Mouse (Mus musculus) spleen, postnatal 4 days (tissue): Measurements from ENCODE around the gene Eef1akmt3.
"Not testable (repeated sequence)": the region's sequence is repeated elsewhere in the genome, so short reads cannot be mapped to it uniquely, and the experiment has no call there.

Source experiments
- DNase-seq, 2 experiments: peaks; one replicate each; pipeline ENCODE4 v3.0.0; 2022; ENCODE audit warnings: low spot score in 2 of 2

The Eef1akmt3 gene

DNA sequence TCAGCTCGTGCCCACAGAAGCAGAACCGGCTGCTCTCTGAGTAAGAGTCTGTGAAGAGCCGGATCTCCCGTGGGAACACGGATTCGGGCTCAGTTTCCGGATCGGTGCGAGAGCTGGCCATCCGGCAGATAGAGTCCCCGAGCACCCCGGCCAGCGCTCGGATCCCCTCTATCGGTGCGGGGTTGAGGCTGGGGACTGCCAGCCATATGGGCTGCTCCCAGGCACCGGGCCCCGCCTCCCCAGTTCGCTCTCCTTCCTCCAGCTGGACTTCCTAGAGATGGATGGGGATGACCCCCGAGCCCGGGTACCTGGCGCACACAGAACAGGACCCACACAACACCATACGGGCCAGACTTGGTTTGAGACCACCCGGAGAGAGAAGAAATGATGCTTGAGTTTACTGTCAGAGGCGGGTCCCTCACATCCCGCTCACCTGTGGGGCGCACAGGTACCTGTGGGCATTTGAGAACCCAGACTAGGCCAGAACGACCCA is at the start of gene Eef1akmt3, which contains the start of gene Mettl1:
TSS of gene Eef1akmt3 (minus strand) at position 240 of the 493 bp plus-strand sequence.
TSS of gene Mettl1 (plus strand) at position 141 of the 493 bp plus-strand sequence.
- no peak for DNase-seq

DNA sequence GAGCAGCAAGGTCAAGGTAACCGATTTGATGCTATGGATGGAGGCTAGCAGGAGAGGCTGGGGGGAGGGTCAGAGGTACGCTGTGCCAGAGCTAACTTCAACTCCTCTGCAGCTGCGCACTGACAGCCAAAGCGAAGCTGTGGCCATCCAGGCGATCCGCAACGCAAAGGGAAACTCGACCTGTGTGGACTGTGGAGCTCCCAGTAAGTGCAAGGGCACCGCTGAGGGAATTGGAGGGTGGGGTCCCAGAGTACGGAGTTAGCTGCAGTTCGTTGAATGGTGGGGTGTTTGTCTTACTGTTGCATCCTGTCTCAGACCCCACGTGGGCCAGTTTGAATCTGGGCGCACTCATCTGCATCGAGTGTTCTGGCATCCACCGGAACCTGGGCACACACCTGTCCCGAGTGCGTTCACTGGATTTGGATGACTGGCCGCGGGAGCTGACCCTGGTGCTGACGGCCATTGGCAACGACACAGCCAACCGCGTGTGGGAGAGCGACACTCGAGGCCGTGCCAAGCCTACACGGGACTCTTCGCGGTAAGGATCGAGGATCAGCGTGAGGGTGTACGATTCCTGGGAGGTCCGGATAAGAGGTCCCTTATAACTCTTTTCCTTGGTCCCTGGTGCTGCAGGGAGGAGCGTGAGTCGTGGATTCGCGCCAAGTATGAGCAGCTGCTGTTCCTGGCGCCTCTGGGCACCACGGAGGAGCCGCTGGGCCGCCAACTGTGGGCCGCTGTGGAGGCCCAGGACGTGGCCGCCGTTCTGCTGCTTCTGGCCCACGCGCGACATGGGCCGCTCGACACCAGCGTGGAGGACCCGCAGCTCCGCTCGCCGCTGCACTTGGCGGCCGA is 49.5 kb upstream of the Eef1akmt3 start:
- peak in 1 of 2 experiments; percentile 61 for DNase-seq

DNA sequence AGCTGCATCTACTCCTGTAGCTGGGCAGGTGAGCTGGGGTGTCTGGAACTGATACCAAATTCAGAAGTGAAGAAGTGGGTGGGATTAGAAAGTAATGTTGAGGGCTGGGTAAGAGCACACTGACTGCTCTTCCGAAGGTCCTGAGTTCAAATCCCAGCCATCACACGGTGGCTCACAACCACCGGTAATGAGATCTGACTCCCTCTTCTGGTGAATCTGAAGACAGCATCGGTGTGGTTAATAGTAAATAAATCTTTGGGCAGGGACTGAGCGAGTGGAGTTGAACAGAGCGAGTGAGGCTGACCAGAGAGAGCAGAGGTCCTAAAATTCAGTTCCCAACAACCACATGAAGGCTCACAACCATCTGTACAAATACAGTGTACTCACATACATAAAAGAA is 44.3 kb upstream of the Eef1akmt3 start:
- no peak for DNase-seq

DNA sequence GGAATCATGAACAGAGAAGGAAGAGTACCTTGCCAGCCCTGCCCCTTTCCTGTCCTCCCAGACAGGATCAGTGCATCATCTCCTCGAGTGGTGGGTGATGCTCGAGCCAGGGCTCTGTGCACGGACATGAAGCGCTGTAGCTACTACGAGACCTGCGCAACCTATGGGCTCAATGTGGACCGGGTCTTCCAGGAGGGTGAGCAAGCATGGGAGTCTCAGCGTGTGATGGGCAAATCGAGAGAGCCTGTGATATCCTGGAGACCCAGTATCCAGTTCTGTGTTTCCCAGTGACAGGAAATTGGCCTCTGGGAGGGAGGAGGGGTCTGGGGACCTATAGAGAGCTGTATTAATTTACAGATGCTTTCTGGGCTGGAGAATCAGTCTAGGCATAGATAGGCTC is 43.7 kb upstream of the Eef1akmt3 start:
- peak in 1 of 2 experiments; percentile 57 for DNase-seq

DNA sequence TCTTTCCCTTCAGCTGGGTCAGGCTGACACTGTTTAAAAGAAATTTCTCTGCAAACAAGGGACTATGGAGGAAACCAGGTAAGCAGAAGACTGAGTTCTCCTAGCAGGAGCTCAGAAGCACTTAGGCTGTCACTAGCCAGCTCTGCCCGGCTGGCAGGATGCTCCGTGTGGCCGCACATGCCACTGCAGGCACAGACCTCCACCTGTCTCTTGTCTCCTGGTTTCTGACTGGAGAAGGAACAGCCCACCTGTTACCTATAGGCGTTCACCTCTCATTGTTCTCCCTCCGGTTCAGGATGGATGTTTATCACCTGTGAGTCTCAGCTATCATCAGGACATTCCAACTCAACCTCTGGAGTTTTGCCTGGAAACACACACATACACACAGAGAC is 42.6 kb upstream of the Eef1akmt3 start:
- DNase-seq: no peak

DNA sequence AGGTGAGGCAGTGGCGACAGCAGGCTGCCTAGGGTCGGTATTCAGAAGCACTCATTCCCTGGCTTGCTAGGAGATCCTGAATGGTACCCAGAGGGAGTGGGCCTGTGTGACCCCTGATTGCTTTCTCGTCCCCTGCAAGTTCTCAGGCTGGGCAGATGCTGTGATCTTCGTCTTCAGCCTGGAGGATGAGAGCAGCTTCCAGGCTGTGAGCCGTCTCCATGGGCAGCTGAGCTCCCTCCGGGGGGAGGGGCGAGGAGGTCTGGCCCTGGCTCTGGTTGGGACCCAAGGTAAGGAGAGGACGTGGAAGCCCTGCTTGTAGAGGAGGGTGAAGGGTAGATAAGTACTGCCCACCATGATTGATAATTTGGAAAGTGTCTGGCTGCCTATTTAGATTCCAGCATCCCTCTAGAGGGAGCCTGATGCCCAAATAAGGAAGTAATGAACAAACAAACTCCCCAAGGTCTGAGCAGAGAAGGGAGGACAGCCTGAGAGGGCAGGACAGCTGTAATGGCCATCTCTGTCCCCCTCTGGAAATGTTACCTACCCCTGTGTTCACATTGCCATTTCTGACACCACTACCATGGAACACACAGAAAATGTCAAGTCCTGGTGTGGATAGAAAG is 42.1 kb upstream of the Eef1akmt3 start:
- DNase-seq: no peak

DNA sequence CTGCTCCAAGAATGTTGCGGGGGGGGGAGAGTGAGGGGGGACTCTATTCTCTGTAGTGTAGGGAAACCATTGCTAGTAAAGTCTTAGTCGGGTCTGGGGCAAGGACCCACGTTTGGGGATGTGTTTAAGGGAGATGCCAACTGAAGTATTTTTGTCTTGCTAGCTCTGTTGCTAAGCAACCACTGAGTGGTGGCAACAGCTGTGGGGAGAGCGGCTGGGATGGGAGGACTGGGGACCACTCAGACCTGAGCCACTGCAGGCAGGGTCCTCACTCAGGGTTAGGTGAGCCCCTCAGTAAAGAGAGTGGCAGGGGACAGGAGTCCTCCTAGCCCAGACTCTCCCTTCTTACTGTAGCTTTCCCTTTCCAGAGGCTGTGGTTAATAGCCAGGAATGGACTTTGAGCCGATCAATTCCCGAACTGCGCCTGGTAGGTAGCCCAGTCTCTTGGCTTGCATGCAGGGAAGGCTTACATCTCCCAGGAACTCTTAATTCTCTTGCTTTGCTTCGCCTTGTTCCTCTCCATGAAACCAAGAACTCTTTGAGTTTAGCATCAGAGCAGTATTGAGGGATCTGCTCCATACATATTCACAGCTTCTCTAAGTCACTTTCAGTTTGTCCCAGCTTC is 40.8 kb upstream of the Eef1akmt3 start:
- DNase-seq: no peak

DNA sequence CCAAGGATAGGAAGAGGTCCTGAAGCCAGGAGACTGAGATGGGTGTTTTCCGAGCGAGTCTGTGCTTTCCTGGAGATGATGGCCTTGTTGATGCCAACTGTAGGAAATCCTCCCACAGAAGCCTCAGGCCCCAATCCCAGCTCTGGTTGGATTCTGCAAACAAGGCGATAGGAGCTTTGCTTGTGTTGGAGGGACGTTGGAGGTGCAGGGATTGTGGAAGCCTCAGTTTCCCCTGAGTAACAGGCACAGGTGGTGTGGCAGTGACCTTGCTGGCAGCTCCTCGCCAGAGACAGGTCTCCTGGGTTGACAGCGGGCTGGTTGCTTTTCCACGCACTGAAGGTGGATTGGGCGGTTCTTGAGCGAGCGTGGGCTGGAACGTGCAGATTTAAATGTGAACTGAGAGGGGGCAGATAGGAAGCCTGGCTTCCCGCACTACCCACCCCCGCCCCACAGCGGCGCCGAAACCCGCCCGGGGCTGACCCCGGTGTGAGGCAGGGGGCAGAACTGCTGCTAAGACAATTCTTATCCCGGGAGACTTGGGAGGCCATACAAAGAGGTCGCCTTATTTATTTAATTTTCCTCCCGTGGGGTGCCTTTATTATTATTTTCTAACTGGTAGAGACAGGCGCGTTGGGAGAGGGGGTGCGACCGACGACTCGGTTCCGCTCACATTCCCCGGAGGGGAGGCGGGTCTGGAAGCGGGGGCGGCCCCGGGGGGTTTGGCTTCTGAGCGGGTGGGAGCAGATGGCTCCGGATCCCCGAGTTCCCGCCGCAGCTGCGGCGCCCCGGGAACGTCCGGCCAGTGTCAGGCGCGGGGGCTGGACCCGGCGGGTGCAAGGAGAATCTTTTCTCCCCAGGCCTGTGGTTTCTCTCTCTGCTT is 39.8 kb upstream of the Eef1akmt3 start:
- no peak for DNase-seq

DNA sequence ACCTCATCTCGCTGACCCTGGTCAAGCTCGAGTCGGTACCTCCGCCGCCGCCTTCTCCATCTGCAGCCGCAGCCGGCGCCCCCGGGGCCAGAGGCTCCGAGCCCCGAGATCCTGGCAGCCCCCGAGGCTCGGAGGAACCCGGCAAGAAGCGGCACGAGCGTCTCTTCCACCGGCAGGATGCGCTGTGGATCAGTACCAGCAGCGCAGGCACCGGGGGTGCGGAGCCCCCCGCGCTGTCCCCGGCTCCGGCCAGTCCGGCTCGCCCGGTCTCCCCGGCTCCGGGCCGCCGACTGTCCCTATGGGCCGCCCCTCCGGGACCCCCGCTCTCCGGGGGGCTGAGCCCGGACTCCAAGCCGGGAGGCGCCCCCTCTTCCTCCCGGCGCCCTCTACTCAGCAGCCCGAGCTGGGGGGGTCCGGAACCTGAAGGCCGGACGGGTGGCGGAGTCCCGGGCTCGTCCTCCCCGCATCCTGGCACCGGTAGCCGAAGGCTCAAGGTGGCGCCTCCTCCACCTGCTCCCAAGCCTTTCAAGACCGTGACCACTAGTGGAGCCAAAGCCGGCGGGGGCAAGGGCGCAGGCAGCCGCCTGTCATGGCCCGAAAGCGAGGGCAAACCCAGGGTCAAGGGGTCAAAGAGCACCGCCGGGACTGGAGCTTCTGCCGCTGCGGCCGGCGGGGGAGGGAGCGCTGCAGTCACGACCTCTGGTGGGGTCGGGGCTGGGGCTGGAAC is 38.5 kb upstream of the Eef1akmt3 start:
- no peak for DNase-seq

DNA sequence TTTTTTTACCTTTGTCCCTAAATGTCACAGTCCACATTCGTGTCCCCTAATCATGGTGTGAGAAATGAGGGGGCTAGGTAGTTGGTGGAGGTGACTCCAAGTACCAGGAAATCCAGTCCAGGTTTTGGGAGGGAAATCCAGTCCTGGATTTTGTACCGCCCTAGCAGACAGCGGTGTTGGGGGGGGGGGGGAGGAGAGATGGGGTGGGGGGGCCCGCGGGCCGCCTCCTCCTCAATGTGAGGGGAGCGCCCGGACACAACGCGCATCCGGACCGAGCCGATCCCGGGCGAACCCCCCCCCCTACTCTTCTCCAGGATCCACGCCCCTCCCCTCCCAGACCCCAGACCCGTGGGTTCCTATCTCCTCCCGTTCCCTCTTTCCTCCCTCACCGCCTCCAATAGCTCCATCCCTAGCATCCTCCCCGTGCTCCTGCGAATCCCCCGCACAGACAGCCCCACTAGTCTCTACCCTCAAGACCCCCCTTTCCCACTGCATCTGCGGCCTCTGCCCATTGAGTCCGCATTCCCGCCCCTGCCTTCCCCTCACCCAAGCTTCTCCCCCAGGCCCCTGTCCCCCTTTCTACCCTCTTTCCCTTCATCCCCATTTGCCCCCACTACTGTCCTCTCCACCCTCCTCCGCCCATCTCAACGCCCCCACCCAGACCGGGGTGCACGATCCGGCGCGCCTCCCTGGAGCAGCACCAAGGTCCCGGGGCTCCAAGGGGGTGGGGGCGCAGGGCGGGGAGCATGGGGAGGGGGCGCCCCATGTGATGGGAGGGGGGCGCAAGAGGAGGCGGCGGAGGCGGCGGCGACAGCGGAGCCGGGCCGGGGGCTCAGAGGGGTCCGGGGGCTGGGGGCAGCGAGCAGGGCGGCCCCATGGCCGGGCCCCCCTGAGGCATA is 37.6 kb upstream of the Eef1akmt3 start:
- no peak for DNase-seq

DNA sequence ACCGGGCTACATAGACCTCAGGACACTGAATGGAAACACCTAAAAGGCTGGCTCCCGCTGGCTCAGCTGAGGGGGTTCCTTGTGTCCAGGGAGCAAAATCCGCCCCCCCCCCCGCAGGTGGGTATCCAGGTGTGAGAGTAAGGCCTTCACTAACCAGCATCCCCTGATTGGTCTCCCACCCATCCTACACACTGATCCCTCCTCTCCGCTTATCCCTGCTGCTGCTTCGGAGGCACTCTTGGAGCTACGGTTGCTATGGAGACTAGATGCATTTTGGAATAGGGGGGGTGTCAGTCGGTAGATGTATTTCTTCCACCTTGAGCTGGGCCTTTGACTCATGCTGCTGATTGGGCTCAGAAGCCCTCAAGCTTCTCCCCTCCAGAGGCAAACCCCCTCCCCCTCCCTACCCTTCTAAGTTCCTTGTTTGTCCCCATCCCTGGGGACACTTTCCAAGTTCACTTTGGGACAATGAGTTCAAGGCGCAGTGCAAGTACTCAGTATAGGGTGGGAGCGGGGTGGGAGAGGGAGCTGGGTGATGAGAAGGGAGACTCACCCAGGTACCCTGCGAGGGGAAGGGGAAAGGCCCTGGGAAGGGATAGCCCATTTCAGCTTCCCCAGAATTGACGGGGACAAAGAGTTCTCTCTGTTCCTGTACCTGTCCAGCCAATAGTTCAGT is 36.8 kb upstream of the Eef1akmt3 start:
- DNase-seq: no peak

DNA sequence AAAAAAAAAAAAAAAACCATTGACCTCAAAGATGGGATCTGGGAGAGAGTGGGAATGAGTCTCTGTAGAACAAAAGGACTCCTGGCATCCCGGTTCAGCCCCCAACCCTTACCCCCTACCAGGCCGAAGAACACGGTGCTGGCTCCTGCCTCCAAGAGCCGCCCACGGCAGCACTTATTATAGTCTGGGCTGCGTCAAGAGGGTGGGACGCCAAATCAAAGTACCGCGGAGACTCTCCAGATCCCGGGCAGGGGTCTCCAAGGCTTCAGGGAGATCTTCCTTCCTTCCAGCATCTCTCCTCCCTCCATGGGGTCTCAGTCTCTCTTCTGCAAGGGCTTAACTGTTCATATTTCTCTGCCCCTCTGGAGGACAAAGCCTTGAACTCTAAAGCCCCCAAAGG is 36.2 kb upstream of the Eef1akmt3 start:
- no peak for DNase-seq

DNA sequence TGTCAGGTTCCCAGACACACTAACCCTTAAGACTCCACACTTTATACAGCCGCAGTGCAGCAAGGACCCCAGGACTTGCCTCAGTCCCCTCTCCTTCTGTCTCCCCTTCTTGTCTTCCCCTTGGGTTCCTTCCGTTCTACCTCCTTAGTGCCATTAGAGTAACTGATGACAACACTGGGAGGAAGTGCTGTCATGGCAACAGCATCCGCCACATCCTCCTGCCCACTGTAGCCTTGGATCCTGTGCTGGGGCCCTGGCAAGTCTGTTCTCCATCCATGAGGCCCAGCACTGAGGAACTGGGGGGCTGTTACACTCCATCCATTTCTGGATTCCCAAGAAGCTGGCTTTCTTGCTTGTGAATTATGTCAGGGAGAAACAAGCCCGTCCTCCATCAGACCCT is 34.8 kb upstream of the Eef1akmt3 start:
- DNase-seq: no peak

DNA sequence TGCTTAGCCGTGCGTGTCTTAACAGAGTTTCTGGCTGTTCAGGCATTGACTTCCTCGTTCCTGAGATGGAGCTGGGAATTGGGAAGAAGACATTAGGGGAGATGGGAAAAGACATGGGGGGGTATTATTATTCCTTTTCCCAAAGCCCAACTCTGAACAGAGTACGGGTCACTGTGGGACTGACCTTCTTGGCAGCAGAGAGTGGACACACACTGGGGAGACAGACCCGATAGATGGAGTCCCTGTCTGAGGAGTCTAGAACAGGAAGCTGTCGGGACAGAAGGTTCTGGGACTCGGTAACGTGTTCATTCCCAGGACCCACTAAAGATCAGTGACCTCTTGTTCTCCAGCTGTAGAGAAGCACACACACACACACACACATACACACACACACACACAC is 34.3 kb upstream of the Eef1akmt3 start:
- no peak for DNase-seq

DNA sequence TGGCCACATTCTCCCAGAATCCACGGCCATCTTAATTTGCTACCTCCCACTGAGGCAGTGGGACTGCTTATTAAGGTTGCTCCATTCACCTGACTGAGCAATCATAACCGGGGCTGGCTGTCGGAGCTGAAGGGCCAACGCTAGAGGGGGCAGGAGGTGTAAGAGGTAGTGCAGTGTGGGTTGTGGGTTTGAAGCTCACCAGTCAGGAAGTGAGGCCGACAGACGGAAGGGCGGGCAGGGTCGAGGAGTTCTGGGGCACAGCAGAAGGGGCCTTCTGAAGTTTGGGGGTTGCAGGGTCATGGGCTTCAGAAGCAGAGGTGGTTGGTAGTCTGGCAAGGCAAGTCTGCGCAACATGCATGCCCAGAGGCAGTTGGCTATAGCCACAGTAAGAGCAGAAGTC is 33.8 kb upstream of the Eef1akmt3 start, which contains the start of gene Agap2:
TSS of gene Agap2 (plus strand) at position 205 of the 400 bp plus-strand sequence.
- peak; percentile 67 to 81 for DNase-seq

DNA sequence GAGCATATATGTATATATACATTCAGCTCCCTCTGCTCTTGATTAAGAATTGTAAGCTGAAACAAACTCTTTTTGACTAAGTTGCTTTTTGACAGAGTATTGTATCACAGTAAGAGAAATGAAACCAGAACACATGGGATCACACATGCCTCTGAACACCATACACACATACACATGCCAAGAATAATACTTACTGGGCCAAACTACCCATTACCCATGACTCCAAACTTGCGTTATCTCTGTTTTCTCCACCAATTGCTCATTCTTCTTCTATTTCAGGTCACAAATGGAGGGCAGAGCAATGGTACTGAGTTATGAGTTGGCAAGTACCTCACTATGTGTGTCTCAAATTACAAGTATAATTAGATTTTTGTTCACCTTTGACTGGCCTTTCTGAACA is 32.7 kb upstream of the Eef1akmt3 start:
- no peak for DNase-seq

DNA sequence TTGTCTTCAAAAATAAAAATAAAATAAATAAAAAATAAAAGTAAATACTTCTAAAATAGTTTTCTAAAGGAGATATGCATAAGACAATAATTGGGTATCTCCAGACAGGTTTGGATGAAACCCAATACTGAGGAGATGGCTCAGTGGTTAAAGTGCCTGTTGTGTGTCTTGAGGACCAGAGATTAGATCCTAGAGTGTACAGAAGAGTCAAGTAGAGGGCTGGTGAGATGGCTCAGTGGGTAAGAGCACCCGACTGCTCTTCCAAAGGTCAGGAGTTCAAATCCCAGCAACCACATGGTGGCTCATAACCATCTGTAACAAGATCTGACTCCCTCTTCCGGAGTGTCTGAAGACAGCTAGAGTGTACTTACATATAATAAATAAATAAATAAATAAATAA is 31.7 kb upstream of the Eef1akmt3 start:
- DNase-seq: not testable (repeated sequence)

DNA sequence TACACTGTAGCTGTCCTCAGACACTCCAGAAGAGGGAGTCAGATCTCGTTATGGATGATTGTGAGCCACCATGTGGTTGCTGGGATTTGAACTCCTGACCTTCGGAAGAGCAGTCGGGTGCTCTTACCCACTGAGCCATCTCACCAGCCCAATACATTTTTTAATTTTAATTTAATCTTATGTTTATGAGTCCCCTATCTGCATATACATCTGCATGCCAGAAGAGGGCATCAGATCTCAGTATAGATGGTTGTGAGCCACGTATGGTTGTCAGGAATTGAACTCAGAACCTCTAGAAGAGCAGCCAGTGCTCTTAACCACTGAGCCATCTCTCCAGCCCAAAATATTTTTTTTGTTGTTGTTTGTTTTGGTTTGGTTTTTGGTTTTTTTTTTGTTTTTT is 31.0 kb upstream of the Eef1akmt3 start:
- not testable (repeated sequence) for DNase-seq

DNA sequence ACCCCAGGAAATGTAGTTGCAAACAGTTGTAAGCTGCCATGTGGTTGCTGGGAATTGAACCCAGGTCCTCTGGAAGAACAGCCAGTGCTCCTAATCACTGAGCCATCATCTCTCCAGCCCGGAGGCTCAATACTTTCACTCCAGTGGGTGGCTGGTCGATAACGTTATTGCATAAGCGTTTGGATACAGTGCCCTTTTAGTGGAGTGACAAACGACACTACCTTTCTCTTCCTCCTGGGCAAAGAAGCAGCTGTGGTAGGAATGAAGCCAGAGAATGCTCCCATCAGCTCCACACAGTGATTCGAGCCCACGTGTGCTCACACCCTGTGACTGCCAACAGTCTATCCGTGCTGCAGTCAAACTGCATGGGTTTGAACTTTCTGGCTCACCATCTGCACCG is 29.9 kb upstream of the Eef1akmt3 start:
- DNase-seq: no peak
